Mouse (Mus musculus) frontal cortex, postnatal 25 days (tissue): ENCODE results near the gene Snd1.

Experiments used
- DNase-seq, 2 experiments: peaks; one replicate each; pipeline ENCODE4 v3.0.0; 2022; ENCODE audit warnings: low spot score in 2 of 2

Gene Snd1

DNA sequence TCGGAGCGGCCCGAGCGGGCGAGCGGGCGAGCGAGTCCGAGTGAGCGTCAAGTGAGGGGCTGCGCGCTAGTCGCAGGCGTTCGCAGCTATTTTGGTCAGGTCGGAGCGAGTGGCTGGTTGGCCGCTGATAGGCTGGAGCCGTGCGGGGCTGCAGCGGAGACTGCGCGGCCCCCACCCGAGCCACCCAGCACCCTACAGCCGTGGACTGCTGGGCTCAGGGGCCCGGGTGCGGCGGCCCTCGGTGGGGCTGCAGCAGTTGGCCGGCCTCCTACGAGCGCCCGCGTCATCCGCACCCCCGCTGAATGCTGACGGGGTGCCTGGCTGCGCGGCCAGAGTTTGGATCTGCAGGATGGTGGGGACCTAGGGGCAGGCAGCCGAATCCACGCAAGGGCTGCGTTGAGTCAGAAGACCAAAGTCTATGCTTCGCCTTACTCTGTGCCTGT, 358.5 kb downstream of the Snd1 start:
- peak in 1 of 2 experiments; percentile 66 for DNase-seq

DNA sequence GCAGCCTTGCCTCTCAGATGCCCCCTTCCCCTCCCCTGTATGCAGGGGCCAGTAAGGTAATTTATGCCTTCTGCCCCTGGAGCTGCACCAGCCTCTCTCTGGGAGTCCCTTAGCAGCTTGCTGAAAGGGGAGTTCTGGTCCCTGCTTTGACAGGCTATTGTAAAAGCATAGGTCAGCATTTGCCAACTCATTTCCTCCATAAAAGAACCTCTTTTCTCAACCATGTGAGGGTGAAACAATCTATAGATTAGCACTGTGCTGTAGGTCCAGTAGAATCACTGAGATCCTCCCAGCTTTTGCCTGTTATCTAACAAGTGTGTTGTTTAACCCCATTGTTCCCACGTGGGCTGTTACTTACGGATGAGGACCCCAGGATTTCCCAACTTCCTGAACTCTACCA, 359.1 kb downstream of the Snd1 start:
- no peak for DNase-seq

DNA sequence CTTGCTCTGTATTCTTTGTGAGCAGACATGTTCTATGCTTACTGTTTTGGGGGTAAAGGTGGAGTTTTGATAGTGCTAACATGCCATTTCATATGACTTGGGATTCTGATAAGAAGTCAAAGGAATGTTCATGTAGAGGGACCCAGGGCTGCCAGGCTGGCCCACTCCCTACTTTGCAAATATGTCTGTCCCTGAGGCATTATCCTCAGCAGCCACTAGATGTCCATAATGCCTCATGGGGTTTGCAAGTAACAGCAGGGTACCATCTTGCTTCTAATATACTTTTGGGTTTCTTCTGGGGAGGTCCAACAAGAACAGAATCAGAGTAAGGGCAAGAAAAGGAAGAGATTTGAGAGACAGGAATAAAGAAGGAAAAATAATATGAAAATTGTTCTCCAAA, 361.7 kb downstream of the Snd1 start:
- DNase-seq = no peak

DNA sequence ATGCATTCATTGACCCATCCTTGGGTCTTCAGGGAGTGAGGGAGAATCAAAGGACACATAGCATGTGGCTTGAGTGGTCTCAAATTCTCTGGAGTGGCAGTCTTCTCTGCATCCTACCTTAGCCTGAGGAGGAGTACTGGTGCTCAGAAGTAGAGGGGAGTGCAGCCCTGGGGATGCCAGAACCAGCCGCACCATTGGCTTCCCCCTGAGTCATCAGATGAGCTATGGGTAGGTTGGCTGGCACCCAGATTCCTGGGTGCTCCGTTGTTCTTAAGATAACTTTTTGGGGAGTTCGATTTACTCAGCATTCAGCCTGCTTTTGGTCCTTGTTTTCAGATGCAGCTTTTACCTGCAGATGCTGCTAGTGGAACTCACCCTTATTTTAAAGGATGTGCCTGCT, 366.6 kb downstream of the Snd1 start:
- DNase-seq = no peak

DNA sequence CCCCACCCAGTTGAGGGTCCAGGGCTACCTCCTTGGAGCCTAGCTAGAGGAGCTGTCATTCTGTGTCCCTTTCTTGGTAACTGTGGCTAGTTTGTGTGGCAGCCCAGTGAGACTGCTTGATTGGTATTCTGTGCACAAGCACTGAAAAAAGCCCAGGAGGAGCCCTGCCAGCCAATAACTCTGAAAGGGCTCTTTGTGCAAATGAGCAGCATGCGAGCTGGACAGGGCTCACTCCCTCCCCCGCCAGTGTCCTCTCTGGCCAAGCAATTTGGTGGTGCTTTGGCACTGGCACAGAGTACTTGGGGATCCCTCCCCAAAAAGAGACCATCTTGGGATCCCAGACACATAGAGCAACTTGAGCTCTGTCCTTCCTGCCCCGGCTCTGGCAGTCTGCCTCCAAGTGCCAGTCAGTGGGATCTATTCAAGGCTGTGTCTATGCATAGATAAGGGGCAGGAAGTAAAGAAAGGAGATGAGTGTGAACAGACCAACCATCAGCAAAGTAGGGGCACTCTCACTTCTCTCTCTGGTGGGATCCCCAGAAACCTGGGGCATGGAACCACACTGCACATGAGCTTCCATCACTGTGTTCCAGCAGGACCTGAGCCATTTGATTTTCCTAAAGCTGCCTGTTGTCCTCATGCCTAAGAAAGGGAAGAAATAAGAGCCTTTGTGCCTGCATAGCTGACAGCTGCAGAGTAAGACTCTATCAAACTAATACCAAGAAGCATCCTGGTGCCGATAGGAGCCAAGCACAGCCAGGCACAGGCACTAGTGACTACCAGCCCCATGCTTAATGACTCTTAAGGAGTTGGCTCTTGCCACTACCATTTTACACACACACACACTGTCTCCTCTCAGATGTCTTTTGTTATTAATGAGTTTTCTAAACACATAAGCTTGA, 367.7 kb downstream of the Snd1 start:
- peak in 1 of 2 experiments; percentile 44 for DNase-seq

DNA sequence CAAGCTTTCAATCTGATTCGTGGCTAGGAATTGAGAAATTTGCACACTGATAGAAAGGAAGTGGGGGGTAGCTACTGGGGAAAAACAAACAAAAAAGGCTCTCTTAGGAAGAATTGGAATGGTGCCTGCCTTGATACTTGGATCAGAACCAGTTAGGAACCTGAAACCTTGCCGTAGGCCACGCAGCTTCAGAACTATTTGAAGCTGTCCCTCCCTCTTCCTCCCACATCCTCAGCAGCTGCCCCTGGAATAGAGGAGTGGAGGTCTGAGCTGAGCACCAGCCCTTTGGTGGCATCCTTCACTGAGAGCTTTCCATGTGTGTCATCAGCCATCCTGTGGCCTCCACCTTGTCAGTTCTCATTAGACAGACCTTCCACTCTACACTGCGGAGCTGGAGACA, 370.7 kb downstream of the Snd1 start:
- no peak for DNase-seq

DNA sequence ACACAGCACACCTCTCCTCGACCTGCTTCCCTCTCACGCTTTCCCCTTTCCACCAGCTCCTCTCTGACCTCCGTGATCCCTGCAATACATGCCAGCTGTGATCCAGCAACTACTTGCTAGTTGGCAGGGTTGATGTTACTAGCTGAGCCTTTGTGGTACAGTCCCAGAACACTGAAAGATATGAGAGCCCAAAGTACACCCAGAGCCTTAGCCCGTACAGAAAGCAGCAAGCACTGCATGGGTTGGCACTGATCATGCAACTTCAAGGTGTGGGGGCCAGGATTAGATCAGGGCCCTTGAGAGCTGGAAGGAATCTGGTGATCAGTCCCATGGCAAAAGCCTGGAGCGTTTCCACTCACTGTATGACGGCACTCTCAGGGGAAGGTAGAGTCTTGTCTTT, 372.7 kb downstream of the Snd1 start:
- DNase-seq = no peak

DNA sequence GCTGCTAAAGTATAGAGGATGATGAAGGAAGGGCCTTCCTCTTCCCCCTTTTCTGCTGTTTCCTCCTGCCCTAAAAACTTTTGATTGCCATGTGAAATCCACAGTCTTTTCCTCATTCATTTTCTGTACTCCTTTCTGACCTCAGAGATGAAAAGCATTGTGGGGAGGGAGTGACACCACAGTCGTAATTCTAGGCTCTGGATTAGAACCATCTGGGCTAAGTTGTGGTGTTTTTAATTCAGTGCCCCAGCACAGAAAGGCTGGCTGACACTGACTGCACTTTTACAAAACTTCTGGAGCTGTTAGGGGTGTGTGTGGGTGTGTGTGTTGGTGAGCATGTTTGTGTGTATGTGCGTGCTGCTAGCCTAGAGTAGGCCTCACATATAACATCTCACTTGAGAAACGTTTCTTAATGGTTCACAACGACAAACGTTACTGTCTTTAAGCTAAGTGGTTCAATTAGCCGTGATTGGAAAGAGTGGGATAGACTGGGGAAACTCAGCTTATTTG, 373.4 kb downstream of the Snd1 start:
- no peak for DNase-seq

DNA sequence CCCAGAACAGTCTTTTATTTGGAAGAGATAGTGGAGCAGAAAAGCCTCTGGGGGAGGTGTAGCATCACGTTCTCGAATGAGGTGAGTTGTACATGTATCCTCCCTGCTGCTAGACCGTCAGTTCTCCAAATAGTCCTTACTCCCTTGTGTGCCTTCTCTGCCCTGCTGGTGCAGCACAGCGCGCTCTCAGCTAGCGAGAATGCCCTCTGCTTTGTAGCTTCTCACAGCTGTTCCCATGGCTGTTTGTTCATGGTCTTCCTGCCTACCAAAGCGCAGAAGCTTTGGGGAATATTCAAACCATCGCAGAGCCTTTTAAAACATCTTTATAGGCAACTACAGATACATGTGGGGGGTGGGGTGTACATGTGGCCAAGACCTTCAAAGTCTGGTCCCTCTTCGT, 374.0 kb downstream of the Snd1 start:
- DNase-seq = no peak

DNA sequence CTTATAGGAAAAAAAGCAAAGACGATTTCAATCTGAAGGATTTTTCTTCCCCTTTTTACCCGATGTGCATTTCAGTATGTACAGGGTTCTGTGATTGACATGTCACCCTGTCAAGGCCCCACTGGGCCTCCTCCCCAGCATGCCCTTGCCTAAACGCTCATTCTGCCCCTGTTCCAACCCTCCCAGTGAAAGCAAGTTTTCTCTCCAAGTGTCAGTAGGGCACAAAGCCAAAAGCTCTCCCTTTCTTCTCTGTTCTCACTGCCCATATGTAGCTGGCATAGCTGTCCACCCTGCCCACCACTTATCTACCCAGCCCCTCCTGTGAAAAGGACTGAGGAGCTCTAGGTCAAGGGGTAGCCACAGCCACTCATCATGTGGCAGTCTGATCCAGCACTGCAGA, 374.4 kb downstream of the Snd1 start:
- no peak for DNase-seq

DNA sequence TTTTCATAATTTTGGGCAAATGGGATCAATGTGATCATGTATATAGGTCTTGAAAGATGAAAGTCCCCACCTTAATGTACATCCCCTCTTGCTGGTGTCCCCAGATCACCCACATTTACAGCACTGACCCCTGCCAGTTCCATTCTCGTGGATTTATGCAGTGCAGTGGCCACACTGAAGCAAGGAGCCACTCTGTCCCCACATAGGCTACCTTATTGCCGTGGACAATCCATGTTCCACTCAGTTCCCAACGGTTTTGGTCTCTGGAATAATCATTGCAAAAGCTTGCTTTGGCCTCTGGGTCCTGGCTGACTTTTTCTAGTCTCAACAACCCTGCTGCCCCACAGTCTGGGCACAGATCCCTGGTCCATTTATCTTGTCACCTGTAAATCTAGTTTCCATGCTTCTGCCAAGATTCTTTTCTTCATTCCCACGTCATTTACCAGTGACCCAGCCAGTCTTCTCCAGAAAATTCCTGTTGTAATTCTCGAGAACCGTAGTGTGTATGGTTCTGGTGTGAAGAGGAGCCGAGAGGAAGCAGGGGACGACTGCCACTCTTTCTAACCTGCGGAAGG, 375.5 kb downstream of the Snd1 start:
- no peak for DNase-seq

DNA sequence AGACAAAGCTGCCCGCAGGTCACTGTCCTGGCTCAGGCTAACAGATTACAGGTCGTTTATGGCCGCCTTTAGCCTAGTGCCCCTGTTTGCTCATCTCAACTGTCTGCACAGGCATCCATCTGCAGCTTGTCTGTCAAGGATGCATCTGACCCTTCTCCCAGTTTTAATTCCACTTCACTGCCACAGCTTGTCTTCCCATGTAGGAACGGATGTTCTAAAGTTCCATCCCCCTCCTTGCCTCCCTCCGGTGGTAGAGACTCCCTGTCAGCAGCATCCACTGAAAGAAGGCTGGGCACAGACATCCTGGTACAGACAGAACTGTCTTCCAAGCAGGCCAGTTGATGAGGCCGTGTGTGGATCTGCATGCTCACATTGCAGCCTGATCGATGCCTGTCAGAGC, 377.4 kb downstream of the Snd1 start:
- DNase-seq = no peak

DNA sequence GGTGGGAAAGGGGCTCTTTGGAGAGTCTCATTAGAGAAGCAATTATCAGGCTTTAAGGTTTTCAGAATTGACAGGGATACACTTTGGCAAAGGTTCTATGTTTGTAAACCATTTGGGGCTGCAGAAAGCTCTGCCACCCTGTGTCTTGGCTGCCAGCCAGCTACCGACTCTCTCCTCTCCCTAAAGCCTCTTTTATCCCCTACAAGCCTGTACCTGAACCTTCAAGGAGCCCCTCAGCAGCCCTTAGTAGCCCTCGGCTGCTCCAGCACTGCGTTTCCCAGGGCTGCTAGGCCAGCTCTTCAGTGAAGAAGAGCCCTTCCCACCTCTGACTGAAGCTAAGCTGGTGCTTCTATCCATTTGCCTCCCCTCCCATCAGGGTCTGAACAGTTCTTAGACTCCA, 378.2 kb downstream of the Snd1 start:
- no peak for DNase-seq

DNA sequence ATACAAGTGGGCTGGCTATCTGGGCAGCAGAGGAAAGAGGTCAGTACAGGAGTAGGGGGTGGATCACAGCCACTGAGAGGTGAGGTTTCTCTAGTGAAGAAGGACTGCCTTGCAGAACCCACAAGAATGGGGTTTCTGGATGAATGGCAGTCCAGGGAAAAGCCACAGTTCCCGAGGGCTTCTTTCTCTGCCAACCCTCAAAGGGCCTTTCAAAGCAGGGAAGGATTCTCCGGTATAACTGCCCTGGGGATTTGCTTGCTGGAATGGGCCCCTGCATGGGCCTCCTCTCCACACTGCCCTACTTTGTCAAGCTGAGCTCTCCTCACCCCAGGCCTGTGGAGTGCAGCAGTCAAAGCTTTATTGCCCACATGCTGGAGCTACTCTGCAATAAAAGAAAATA, 378.7 kb downstream of the Snd1 start:
- DNase-seq = no peak

DNA sequence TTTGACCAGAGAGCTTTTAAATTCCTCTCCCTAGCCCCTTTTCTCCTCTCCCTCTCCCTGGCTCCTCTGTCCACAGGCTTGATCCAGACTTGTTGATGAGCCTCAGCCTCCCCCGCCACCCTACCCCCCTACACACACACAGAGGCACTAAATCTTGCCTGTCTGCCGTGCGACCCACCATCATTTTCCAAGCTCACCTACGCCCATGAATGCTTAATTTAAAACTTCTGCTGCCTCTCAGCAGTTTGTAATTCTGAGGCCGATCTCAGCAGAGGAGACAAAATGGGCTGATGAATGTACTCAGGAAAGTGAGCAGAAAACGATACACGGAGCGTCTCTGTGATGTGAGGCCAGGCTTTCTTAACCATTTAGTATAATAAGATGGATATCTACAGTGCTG, 379.7 kb downstream of the Snd1 start:
- no peak for DNase-seq

DNA sequence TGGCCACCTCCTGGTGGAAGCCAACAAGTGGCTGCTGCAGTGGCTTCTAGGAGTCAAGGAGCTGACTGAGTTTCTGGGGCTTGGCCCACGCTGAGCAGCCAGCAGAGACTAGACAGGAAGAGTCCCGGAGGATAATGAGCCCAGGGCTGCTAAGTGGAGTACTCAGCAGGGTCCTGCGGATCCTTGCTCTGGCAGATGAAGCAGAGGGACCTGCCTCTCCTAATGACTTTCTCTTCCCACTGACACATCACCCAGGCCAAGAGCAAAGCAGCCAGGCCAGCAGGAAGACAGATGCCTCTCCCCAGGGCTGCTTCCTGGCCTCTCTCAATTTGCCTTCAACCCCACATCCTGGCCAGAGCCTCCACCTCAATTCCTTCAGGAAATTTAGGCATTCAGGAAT, 380.5 kb downstream of the Snd1 start:
- DNase-seq = no peak

DNA sequence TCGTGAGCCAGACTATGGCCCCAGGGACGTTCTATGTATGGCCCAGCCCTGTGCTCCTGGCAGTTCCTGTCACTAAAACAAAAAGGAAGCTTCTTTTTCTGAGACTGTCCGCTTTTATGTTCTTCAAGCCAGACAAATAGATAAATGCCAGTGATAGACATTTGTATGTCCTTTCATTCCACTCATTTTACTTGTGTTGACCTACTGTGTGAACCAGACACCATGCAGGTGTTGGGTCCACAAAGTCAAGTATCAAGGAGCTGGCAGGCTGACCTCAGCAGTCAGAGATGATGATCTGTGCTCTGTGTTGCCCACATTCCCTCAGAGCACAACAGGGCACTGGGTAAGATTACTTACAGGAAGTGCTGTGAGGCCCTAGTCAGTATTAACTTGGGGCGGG, 381.9 kb downstream of the Snd1 start:
- no peak for DNase-seq

DNA sequence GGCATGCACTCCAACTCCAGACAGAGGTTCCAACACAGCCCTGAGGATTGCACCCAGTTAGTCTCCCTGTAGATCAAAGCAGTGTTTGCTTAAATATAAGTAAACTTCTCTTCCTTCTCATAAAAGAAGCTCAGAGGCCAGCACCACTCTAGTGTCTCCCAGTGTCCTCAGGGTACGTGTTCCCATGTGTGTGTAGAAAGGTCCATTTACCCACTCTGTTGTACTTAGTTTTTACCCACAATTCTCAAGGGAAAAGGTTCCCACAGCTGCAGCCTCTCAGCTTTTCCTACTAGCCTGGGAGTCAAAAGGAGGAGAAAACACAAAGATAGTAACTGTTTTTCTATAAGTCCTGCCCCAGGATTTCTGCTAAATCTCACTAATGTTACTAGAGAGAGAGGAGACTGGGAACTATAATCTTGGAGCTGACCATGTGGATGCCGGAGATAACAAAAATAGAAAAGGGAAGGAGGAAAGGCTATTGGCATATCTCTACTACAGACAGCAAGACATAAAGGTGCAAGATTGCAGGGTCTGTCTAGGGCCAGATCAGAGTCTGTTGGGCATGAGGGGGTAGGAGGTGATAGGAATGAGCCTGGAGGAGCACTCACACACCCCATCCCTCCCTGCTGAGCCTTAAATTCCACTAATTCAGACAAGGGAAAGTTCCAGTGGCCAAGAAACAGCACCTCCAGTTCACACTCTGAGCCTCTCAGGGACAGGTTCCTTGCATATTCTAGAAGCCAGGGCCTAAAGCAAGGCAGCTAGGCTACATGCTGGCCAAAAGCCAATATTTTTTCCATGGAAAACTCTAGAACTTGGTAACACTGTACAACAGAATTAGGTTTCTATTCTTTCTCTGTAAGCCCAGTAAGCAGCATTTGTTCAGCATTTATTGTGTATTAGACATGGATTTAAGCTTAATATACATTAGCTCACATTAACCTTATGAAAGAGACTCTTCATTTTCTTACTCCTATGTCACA, 382.6 kb downstream of the Snd1 start:
- DNase-seq = no peak

DNA sequence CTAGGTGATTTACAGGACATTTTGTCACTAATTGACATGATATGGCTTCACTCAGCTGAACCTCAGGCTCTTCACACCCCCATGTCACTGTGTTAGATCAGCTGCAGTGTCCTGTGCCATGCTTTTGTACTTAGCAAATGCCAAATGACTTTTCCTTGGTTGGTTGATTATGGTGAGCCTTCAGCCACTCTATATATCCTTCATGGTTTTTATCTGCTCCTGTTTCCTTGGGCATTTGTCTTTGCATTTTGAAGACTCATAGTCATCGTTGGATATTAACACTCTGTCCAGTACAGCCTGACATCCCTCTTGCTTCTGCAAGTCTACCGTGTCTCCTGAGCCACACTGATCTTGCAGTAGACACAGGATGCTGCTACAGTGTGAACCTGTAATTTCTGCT, 384.2 kb downstream of the Snd1 start:
- DNase-seq = no peak

DNA sequence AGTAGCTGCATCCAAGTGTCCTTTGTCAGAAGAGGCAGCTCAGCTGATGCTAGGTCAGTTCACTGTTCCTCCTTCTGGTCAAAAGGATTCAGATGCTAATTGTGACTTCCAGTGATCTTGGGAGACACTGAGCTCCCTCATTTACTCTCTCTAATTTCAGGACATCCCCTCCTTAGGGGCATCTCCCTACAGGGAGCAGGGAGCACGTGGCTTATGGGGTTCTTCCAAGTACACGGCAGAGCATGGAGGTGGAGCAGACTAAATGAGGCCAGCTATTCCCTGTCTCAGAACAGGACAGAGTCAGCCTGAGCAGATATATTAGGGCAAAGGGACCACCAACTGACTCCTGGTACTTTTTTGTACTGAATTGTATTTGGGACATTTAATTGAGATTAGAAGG, 385.5 kb downstream of the Snd1 start:
- no peak for DNase-seq

DNA sequence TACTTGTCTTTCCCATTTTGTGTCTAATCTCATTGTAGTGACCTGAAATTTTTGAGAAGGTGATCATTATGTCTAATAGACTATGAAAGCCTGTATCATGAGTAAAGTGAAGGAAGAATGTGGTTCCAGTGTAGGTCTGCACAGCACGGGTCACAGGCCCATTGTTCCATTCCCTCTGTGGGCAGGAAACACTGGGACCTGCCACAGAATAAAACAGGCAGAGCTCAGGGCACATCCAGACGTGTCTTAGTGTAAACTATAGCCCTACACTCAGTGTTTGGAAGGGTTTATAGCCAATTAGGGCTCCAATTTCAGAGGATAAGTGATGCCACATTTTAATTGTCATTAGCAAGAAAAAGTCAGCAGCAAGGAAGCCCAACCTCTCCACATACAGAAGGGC, 386.0 kb downstream of the Snd1 start:
- DNase-seq = no peak

DNA sequence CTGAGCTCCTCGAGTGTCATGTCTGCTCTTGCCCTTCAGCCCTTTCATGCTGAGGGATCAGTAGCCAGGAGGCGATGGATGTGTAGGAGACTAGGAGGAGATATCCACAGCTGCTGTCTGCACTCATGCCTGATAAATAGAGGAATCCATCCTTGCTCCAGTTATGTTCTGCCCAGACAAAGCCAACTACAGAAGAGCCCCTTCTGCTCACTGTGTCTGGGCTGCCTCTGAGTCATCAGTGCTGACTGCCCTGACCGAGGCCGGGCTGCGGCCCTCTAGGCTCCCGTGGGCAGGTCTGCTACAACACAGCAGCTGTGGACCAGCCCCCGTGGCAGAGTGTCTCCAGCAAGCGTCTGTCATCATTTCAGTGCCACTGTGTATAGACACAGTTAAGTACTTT, 387.4 kb downstream of the Snd1 start:
- DNase-seq = no peak
